Mouse (Mus musculus) telencephalon, adult 2 months (tissue): ENCODE measurements around the gene Sf3a2.
"Not testable (repeated sequence)": the region's sequence is repeated elsewhere in the genome, so short reads cannot be mapped to it uniquely, and the experiment has no call there.

ENCODE experiments used
- DNase-seq: peaks from one replicate; pipeline ENCODE4 v3.0.0-alpha.2; 2011; ENCODE audit warnings: low read depth, low spot score

Gene Sf3a2

GRCm38 (mm10) chr10:80824827-80825226 lies 26.8 kb downstream of the Sf3a2 start:
- no peak for DNase-seq

DNA sequence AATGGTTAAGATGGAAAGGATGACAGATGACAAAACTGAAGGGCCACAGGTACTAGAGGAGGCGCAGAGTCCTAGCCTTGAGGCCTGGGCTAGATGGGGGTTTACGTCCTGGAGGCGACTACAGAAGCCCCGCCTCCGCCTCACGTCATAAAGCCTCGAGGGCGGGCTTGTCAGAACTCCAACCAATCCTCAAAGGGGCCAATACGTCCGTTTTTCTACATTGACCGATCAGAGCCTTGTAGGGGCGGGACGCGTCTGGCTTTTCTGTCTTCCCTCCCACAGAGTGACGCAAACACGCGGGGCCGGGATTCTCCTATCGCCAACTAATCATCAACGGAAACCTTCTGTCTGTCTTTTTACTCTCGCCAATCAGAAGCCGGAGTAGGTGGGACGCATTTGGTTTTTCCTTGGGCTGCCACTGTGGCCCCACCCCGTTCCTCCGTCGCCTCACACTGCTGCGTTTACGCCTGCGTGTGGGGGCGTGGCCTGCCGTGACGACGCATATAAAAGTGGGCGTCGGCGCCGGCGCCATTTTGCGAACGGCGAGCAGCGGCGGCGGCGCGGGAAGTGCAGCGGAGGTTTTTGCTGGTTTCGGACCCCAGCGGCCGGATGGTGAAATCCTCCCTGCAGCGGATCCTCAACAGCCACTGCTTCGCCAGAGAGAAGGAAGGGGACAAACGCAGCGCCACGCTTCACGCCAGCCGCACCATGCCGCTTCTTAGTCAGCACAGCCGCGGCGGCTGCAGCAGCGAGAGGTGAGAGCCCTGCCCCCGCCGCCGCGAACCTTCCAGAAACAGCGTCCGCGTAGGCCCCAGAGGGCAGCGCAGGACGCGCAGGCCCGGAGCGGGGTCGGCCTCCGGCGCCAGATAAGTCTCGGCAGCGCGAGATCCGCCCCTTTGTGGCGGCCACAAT lies 28.4 kb downstream of the Sf3a2 start, which contains the start of gene Oaz1:
TSS of gene Oaz1 (plus strand) at position 506 of the 912 bp plus-strand sequence.
- peak; percentile 100 for DNase-seq

GRCm38 (mm10) chr10:80827063-80827869 lies 29.3 kb downstream of the Sf3a2 start:
- DNase-seq, result no peak

GRCm38 (mm10) chr10:80827870-80828420 lies 29.9 kb downstream of the Sf3a2 start:
- no peak for DNase-seq

GRCm38 (mm10) chr10:80828587-80828986 lies 30.6 kb downstream of the Sf3a2 start:
- not testable (repeated sequence) for DNase-seq

- DNase-seq, result no peak
Observed at GRCm38 (mm10) chr10:80829359-80830278, 31.6 kb downstream of the Sf3a2 start.

- no peak for DNase-seq
Observed at GRCm38 (mm10) chr10:80831136-80831535, 33.1 kb downstream of the Sf3a2 start.

GRCm38 (mm10) chr10:80832818-80833217 lies 34.8 kb downstream of the Sf3a2 start:
- DNase-seq, result no peak

- no peak for DNase-seq
Observed at GRCm38 (mm10) chr10:80835617-80836016, 37.6 kb downstream of the Sf3a2 start.

DNA sequence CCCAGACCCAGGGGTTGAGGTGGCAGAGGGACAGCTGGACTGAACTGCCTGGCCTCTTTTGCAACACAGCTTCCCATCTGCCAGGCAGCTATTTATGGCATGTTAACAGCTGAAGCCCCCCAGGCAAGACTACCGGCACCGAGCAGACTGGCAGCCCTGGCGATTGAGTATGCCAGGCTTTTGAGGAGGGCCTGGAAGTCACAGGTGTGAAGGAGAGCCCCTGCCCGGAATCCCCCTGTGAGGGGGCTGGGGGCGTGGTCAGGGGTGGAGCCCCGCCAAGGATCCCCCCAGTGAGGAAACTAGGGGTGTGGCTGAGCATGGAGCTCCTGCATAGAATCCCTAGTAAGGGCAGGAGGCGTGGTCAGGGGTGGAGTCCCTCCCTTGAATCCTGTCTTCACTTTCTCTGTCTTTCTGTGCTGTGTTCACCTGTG lies 39.0 kb downstream of the Sf3a2 start:
- no peak for DNase-seq

DNA sequence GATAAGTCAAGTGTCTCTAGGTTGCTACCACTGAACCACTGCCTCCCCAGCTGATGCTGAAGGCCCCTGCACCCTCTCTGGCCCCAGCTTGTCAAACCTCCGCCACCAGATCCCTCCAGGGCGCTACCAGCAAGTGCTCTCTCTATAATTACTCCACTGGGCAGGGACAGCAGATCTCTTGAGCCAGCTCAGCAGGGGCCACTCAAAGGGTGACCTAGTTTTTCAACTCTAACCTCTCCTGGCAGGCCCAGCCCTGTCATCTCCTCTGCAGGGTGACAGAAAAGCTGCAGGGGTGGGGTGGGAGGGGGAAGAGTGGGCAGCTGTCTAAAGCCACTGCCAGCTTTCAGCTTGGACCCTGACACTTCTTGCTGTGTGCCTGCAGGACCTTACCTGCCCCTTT lies 39.8 kb downstream of the Sf3a2 start:
- DNase-seq, result no peak

GRCm38 (mm10) chr10:80838346-80838912 lies 40.4 kb downstream of the Sf3a2 start:
- no peak for DNase-seq

- DNase-seq, result no peak
Observed at GRCm38 (mm10) chr10:80839848-80840247, 41.9 kb downstream of the Sf3a2 start.

- DNase-seq, result no peak
Observed at GRCm38 (mm10) chr10:80841685-80842084, 43.7 kb downstream of the Sf3a2 start.

- DNase-seq, result no peak
Observed at GRCm38 (mm10) chr10:80842334-80842733, 44.3 kb downstream of the Sf3a2 start.

DNA sequence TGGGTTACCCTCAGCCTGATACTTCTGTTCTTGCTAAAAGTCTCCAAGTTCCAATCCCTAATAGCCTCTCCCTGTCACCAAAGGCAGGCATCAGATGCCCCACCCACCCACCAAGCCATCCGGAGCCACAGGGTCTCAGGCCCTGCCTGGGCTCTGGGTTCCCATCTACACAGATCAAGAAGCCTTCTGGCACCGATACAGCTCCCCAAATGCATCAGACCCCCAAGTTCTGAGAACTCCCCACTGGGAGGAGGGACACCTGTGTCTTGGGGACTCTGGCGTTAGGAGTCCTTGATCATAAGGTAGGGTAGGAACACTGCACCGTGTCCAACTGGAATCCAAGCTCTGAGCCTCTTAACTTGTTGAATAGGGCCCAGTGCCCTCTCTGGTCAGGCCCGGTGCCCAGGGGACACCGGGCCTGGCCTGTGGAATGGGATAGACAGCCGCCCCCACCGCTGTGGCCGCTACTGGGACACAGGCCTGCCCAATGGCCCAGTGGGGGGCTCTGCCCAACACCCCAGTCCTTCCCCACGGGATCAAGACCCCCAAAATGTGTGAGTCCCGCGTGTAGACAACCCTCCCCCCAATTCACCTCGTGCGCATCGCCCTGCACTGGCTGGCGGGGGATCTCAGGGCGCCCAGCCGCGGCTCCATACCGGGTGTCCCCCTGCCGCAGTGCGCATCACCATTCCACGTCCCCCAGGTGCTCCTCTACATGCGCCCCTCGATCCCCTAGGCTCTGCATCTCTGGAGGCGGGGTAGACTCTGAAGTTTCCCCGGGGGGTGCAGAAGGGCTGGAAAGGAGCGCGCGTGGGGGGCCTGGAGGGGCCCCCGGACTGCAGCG lies 45.3 kb downstream of the Sf3a2 start:
- no peak for DNase-seq

DNA sequence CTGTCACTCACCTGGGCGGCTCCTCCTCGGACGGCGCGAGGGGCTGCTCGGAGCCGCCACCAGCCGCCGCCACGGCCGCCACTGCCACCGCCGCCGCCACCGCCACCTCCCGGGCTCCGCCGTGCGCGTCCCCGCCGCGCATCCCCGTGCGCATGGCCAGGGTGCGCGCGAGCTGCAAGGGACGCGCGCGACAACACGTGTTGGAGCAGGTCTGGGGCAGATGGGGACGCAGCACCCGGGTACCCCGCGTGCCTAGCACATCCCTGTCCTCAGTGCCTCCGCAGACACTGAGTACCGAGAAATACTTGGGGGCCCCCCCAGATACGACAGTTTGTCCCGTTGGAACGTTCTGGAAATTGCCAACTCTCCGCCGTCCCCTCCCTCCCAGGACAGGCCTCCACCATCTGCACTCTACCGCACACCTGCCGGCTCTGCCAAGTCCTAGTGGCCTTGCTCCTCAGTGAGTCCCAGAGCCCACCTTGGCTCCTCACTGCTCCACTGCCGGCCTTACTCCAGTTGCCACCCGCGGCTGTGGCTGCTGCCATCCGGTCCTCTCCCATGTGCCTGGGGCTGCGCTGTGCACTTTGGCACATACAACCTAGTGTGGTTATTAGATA lies 46.0 kb downstream of the Sf3a2 start, which contains the start of gene Lingo3:
TSS of gene Lingo3 (minus strand) at position 109 of the 617 bp plus-strand sequence.
- no peak for DNase-seq

DNA sequence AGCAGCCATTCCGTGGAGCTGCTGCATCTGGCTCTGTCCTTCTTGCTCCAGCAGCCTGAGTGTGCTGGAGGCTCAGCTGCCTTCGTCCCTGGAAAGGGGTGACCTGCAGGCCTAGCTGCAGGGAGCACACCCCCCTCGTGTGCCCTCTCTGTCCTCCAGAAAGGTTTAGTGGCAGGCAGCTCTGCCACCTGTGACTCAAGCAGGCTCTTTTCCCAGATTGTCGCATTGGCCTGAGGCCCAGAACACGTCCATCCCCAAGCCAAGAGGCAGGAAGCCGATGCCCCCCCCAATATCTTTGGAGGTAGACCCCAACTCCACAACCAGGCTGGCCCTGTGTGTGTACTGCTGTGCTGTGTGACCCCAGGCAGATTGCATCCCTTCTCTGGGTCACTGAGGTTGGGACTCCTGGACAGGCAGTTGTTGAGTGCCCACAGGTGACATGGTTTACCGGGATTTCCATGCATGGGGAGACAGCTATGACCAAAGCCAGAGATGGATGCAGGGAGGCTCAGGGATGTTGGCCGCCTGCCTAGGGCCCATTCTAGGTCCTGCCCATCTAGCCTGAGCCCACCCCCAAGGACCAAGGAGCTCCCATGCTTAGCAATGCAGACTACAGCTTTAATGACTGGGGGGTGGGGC lies 47.2 kb downstream of the Sf3a2 start:
- DNase-seq, result no peak

- DNase-seq, result peak; percentile 64
Observed at GRCm38 (mm10) chr10:80845732-80846131, 47.7 kb downstream of the Sf3a2 start.
